Mouse (Mus musculus): ENCODE measurements around the gene Ndufab1. TPM values are rescaled to one million over a fixed set of nuclear protein-coding genes. Genes with fewer than 3 reads are reported as not detected.

The Ndufab1 gene
- polyA plus RNA-seq, 1 experiment, result 96.8 TPM

GRCm38 (mm10) chr7:122045711-122046110 lies 56.0 kb downstream of the Ndufab1 start:
- TF ChIP-seq CTCF (IDR thresholded peaks at IDR 0.05; ENCODE audit: low read depth, low read length) (no peak), POLR2A (IDR thresholded peaks at IDR 0.05; ENCODE audit: borderline replicate concordance, low read depth, low read length) (no peak)
- peaks cover 9% of the 10 kb centered on the region for H3K4me1 ChIP-seq (ENCODE audit: control insufficient read depth, insufficient read depth, low read length)

GRCm38 (mm10) chr7:122045181-122045634 lies 56.5 kb downstream of the Ndufab1 start:
- peaks cover 9% of the 10 kb centered on the region for H3K4me1 ChIP-seq (ENCODE audit: control insufficient read depth, insufficient read depth, low read length)
- TF ChIP-seq CTCF (IDR thresholded peaks at IDR 0.05; ENCODE audit: low read depth, low read length) (no peak), POLR2A (IDR thresholded peaks at IDR 0.05; ENCODE audit: borderline replicate concordance, low read depth, low read length) (no peak)
- no peak overlapping the region for H3K27ac ChIP-seq (ENCODE audit: insufficient read depth, low read depth, low read length)
- H3K4me3 ChIP-seq (ENCODE audit: insufficient read depth, low read length), result no peak overlapping the region

More at GRCm38 (mm10) chr7:122045711-122046110, 56.0 kb downstream of the Ndufab1 start:
- Histone ChIP-seq H3K4me3 (ENCODE audit: insufficient read depth, low read length) (no peak overlapping the region), H3K27ac (ENCODE audit: insufficient read depth, low read depth, low read length) (no peak overlapping the region)

DNA sequence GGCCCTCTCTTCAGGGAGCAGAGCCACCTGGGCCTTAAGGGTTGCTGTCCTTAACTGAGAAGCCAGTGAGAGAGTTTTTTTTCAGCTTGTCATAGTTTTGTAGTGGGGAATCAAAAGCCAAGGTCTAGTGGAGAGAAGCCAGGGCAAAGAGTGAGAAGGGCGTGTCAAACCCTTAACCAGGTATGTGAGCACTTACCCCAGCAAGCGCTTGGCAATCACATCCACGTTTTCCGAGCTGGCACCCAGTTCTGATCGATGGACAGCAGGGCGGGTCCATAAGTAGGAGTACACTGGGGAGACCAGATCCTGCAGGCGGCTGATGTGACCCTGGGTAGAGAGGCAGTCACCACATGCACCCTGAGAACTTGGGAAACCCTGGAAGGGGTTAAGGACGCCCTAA lies 57.6 kb downstream of the Ndufab1 start:
- TF ChIP-seq CTCF (IDR thresholded peaks at IDR 0.05; ENCODE audit: low read depth, low read length) (no peak), POLR2A (IDR thresholded peaks at IDR 0.05; ENCODE audit: borderline replicate concordance, low read depth, low read length) (no peak)
- no peak overlapping the region for H3K27ac ChIP-seq (ENCODE audit: insufficient read depth, low read depth, low read length)
- H3K4me1 ChIP-seq (ENCODE audit: control insufficient read depth, insufficient read depth, low read length), result peaks cover 9% of the 10 kb centered on the region
- no peak overlapping the region for H3K4me3 ChIP-seq (ENCODE audit: insufficient read depth, low read length)

Other genes starting within 250 kb of the Ndufab1 start
- gene Scnn1b, start 236.8 kb downstream of the Ndufab1 start, polyA plus RNA-seq (2012; ENCODE audit: insufficient read depth, insufficient read length, missing spikeins), result not detected in 2 replicates
- 20.4 and 25.3 TPM in 2 replicates for gene Cog7, start 120.2 kb downstream of the Ndufab1 start, polyA plus RNA-seq (2012; ENCODE audit: insufficient read depth, insufficient read length, missing spikeins)
- 28.4 and 30.2 TPM in 2 replicates for gene Gga2, start 80.7 kb downstream of the Ndufab1 start, polyA plus RNA-seq (2012; ENCODE audit: insufficient read depth, insufficient read length, missing spikeins)
- gene Ubfd1, start 34.7 kb downstream of the Ndufab1 start, polyA plus RNA-seq (2012; ENCODE audit: insufficient read depth, insufficient read length, missing spikeins), result 27.9 and 29.7 TPM in 2 replicates
- 1.5 and 2.1 TPM in 2 replicates for gene Ears2, start 34.6 kb downstream of the Ndufab1 start, polyA plus RNA-seq (2012; ENCODE audit: insufficient read depth, insufficient read length, missing spikeins)
- 12.2 and 12.5 TPM in 2 replicates for gene Palb2, start 31.1 kb upstream of the Ndufab1 start, polyA plus RNA-seq (2012; ENCODE audit: insufficient read depth, insufficient read length, missing spikeins)
- 118 and 129 TPM in 2 replicates for gene Dctn5, start 31.2 kb upstream of the Ndufab1 start, polyA plus RNA-seq (2012; ENCODE audit: insufficient read depth, insufficient read length, missing spikeins)
- gene Plk1, start 57.6 kb upstream of the Ndufab1 start, polyA plus RNA-seq (2012; ENCODE audit: insufficient read depth, insufficient read length, missing spikeins), result 28.0 and 31.9 TPM in 2 replicates
- not detected in 2 replicates for gene Ern2, start 84.3 kb upstream of the Ndufab1 start, polyA plus RNA-seq (2012; ENCODE audit: insufficient read depth, insufficient read length, missing spikeins)
- gene Chp2, start 117.6 kb upstream of the Ndufab1 start, polyA plus RNA-seq (2012; ENCODE audit: insufficient read depth, insufficient read length, missing spikeins), result 0.99 and 1.3 TPM in 2 replicates
- 196 and 203 TPM in 2 replicates for gene Prkcb, start 186.9 kb upstream of the Ndufab1 start, polyA plus RNA-seq (2012; ENCODE audit: insufficient read depth, insufficient read length, missing spikeins)